Mouse (Mus musculus): ENCODE measurements around the gene Gbp9. TPM values are rescaled to one million over a fixed set of nuclear protein-coding genes. Genes with fewer than 3 reads are reported as not detected.
A peak's percentile ranks its signal among the peaks of the same experiment; 100 is the strongest.
"Not testable (repeated sequence)": the region's sequence is repeated elsewhere in the genome, so short reads cannot be mapped to it uniquely, and the experiment has no call there.

The Gbp9 gene
- 2.0 and 7.4 TPM in 2 replicates for total RNA-seq (2017)

DNA sequence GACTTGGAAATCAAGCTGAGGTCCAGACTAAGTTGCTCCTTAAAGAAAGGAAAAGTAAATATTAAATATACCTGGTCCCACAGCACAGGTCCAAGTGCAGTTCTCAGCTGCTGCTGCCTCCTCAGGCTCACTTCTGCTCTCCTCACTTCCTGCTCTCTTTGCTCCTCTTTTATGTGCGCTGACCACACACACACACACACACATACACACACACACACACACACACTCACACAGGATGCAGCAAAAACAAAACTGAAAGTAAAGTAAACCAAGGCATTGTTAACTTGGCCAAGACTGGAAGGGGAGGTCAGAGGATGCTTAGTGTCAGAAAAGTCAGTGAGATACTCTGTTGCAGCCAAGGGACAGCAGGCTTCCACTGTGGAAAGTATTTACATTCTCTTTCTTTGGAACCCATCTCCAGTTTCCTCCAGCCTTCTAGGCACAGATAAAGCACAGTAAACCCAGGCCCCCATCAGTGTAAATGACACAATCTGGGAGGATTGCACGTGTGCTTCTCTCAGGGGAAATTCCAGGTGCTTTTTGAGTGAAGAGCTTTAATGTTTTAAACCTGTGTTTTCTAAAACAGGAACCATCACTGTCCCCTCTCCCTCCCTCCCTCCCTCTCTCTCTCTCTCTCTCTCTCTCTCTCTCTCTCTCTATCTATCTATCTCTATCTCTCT, at the start of gene Gbp9, which contains the start of the genes Gbp8 and Gbp4:
TSS of gene Gbp9 (minus strand) at position 131 of the 680 bp plus-strand sequence.
TSS of gene Gbp8 (minus strand) at position 132 of the 680 bp plus-strand sequence.
TSS of gene Gbp4 (minus strand) at position 178 of the 680 bp plus-strand sequence.
- peak; percentile 51 to 69; a peak in 3 of 4 replicates for ATAC-seq (replicated peaks in 1 of 2; ENCODE audit: insufficient read depth in 1 of 2, low FRiP score in 2 of 2, low TSS enrichment in 1 of 2, low read depth in 1 of 2, poor library complexity in 2 of 2, severe bottlenecking in 2 of 2)

GRCm38 (mm10) chr5:105181446-105181845, 42.1 kb upstream of the Gbp9 start:
- no peak for ATAC-seq (replicated peaks in 1 of 2; ENCODE audit: insufficient read depth in 1 of 2, low FRiP score in 2 of 2, low TSS enrichment in 1 of 2, low read depth in 1 of 2, poor library complexity in 2 of 2, severe bottlenecking in 2 of 2)

- no peak for ATAC-seq (replicated peaks in 1 of 2; ENCODE audit: insufficient read depth in 1 of 2, low FRiP score in 2 of 2, low TSS enrichment in 1 of 2, low read depth in 1 of 2, poor library complexity in 2 of 2, severe bottlenecking in 2 of 2)
These were observed 17.2 kb upstream of the Gbp9 start for GRCm38 (mm10) chr5:105156582-105156981.

- ATAC-seq (replicated peaks in 1 of 2; ENCODE audit: insufficient read depth in 1 of 2, low FRiP score in 2 of 2, low TSS enrichment in 1 of 2, low read depth in 1 of 2, poor library complexity in 2 of 2, severe bottlenecking in 2 of 2), result no peak
These were observed 14.7 kb upstream of the Gbp9 start for GRCm38 (mm10) chr5:105154049-105154448.

GRCm38 (mm10) chr5:105148062-105148461, 8.7 kb upstream of the Gbp9 start:
- peak; percentile 22 to 64; a peak in 1 of 4 replicates for ATAC-seq (replicated peaks in 1 of 2; ENCODE audit: insufficient read depth in 1 of 2, low FRiP score in 2 of 2, low TSS enrichment in 1 of 2, low read depth in 1 of 2, poor library complexity in 2 of 2, severe bottlenecking in 2 of 2)

- no peak for ATAC-seq (replicated peaks in 1 of 2; ENCODE audit: insufficient read depth in 1 of 2, low FRiP score in 2 of 2, low TSS enrichment in 1 of 2, low read depth in 1 of 2, poor library complexity in 2 of 2, severe bottlenecking in 2 of 2)
These were observed 7.1 kb upstream of the Gbp9 start for GRCm38 (mm10) chr5:105146447-105146846.

DNA sequence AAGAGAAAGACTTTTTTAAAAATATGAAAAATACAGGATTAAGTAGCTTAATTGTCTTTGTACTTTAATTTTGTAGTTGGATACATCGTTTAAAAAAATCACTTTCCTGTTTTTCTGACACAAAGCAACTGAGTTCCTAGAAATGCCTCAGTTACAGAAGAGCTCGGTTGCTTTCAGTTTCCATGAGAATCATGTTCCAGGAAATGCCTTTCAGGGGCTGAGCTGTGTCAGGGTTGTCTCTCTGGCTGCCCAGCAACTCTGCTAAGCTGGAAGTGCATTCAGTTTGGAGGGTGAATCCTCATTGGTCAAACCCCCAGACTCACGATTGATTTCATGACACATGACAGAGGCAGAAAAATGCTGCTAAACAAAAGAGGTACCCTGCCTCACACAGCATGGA, 6.4 kb upstream of the Gbp9 start:
- not testable (repeated sequence) for ATAC-seq (replicated peaks in 1 of 2; ENCODE audit: insufficient read depth in 1 of 2, low FRiP score in 2 of 2, low TSS enrichment in 1 of 2, low read depth in 1 of 2, poor library complexity in 2 of 2, severe bottlenecking in 2 of 2)

GRCm38 (mm10) chr5:105140089-105140810, 911 bp upstream of the Gbp9 start:
- ATAC-seq (replicated peaks in 1 of 2; ENCODE audit: insufficient read depth in 1 of 2, low FRiP score in 2 of 2, low TSS enrichment in 1 of 2, low read depth in 1 of 2, poor library complexity in 2 of 2, severe bottlenecking in 2 of 2), result not testable (repeated sequence)

DNA sequence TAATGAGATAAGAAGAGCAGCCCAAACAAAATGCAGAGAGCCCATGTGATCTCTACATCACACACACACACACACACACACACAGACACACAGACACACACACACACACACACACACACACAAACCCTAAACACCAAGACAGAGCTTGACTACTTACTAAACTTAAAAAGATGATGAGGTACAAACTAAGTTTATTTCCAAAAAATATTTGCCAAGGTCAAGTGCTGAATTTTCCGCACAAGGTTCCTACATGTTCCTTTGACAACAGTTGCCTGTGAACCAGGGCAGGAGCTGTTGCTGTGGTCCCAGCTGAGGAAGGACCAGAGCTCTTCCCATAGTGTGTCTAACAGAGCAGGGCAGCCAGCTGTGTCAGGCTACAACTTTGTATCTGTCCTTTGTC, 433 bp downstream of the Gbp9 start:
- no peak for ATAC-seq (replicated peaks in 1 of 2; ENCODE audit: insufficient read depth in 1 of 2, low FRiP score in 2 of 2, low TSS enrichment in 1 of 2, low read depth in 1 of 2, poor library complexity in 2 of 2, severe bottlenecking in 2 of 2)

GRCm38 (mm10) chr5:105136706-105137304, 2.5 kb downstream of the Gbp9 start:
- peak; percentile 57 to 63 for ATAC-seq (replicated peaks in 1 of 2; ENCODE audit: insufficient read depth in 1 of 2, low FRiP score in 2 of 2, low TSS enrichment in 1 of 2, low read depth in 1 of 2, poor library complexity in 2 of 2, severe bottlenecking in 2 of 2)

GRCm38 (mm10) chr5:105121731-105122130, 17.6 kb downstream of the Gbp9 start:
- ATAC-seq (replicated peaks in 1 of 2; ENCODE audit: insufficient read depth in 1 of 2, low FRiP score in 2 of 2, low TSS enrichment in 1 of 2, low read depth in 1 of 2, poor library complexity in 2 of 2, severe bottlenecking in 2 of 2), result not testable (repeated sequence)

GRCm38 (mm10) chr5:105115740-105116139, 23.6 kb downstream of the Gbp9 start:
- ATAC-seq (replicated peaks in 1 of 2; ENCODE audit: insufficient read depth in 1 of 2, low FRiP score in 2 of 2, low TSS enrichment in 1 of 2, low read depth in 1 of 2, poor library complexity in 2 of 2, severe bottlenecking in 2 of 2), result no peak

GRCm38 (mm10) chr5:105114696-105115095, 24.6 kb downstream of the Gbp9 start:
- ATAC-seq (replicated peaks in 1 of 2; ENCODE audit: insufficient read depth in 1 of 2, low FRiP score in 2 of 2, low TSS enrichment in 1 of 2, low read depth in 1 of 2, poor library complexity in 2 of 2, severe bottlenecking in 2 of 2), result peak; percentile 37 to 67; a peak in 3 of 4 replicates

GRCm38 (mm10) chr5:105113656-105114055, 25.7 kb downstream of the Gbp9 start:
- no peak for ATAC-seq (replicated peaks in 1 of 2; ENCODE audit: insufficient read depth in 1 of 2, low FRiP score in 2 of 2, low TSS enrichment in 1 of 2, low read depth in 1 of 2, poor library complexity in 2 of 2, severe bottlenecking in 2 of 2)

DNA sequence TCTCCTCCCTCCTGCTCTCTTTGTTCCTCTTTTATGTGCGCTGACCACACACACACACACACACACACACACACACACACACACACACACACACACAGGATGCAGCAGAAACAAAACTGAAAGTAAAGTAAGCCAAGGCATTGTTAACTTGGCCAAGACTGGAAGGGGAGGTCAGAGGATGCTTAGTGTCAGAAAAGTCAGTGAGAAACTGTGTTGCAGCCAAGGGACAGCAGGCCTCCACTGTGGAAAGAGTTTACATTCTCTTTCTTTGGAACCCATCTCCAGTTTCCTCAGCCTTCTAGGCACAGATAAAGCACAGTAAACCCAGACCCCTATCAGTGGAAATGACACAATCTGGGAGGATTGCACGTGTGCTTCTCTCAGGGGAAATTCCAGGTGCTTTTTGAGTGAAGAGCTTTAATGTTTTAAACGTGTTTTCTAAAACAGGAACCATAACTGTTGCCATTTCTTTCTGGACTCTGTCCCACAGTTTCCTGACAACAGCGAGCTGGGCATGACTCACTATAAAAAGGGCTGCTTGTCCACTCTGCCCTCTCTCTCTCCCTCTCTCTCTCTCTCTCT, 29.0 kb downstream of the Gbp9 start:
- ATAC-seq (replicated peaks in 1 of 2; ENCODE audit: insufficient read depth in 1 of 2, low FRiP score in 2 of 2, low TSS enrichment in 1 of 2, low read depth in 1 of 2, poor library complexity in 2 of 2, severe bottlenecking in 2 of 2), result peak; percentile 84 to 85

DNA sequence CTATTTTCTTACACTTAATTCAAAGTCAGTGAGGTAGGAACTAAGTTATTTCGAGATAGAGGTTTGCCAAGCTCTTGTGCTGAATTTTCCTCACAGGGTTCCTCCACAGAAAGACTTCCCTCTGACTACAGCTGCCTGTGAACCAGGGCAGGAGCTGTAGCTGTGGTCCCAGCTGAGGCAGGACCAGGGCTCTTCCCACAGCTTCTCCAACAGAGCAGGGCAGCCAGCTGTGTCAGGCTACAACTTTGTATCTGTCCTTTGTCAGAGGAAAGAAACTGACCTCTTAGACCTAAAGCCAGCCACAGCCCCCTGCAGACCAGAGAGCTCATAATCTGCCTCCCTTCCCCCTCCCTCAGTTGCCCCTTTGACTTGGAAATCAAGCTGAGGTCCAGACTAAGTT, 29.6 kb downstream of the Gbp9 start:
- ATAC-seq (replicated peaks in 1 of 2; ENCODE audit: insufficient read depth in 1 of 2, low FRiP score in 2 of 2, low TSS enrichment in 1 of 2, low read depth in 1 of 2, poor library complexity in 2 of 2, severe bottlenecking in 2 of 2), result 0 out of 4 replicates have a peak, but pooled peaks of 1 of the 2 experiments have one; percentile 32

- peak in 1 of 2 experiments; percentile 43; a peak in 2 of 4 replicates for ATAC-seq (replicated peaks in 1 of 2; ENCODE audit: insufficient read depth in 1 of 2, low FRiP score in 2 of 2, low TSS enrichment in 1 of 2, low read depth in 1 of 2, poor library complexity in 2 of 2, severe bottlenecking in 2 of 2)
These were observed 33.6 kb downstream of the Gbp9 start for GRCm38 (mm10) chr5:105105689-105106088.

GRCm38 (mm10) chr5:105081900-105082299, 57.4 kb downstream of the Gbp9 start:
- peak; percentile 60 to 75 for ATAC-seq (replicated peaks in 1 of 2; ENCODE audit: insufficient read depth in 1 of 2, low FRiP score in 2 of 2, low TSS enrichment in 1 of 2, low read depth in 1 of 2, poor library complexity in 2 of 2, severe bottlenecking in 2 of 2)
